21 mouse cellular contexts compared by ENCODE assay signal in genomic region chr4:106246695-106247094, GRCm38 (mm10).
DNase-seq lines count a peak whose midpoint lies in the region; ATAC-seq and TF ChIP-seq lines count a peak whose summit lies in the region.
"Had no signal": no experiment of that assay in that cellular context is flagged by ENCODE, and none has a peak within 500 bp of the region (broad histone marks: within the 10 kb centered on the region; RNA-seq: fewer than 3 reads in every experiment).

No protein-coding gene starts in this region.

- H3K36me3 ChIP-seq in liver, adult 2 months (ENCODE audit: control insufficient read depth, insufficient read depth, low read length): no peaks in the 10 kb centered on the region
- H3K36me3 ChIP-seq in liver, embryonic 11.5 days (ENCODE audit: control insufficient read depth, insufficient read depth, low read length): no peaks in the 10 kb centered on the region
- H3K36me3 ChIP-seq in E14TG2a.4 (ENCODE audit: insufficient read depth, low read length): no peaks in the 10 kb centered on the region
- no peaks in the 10 kb centered on the region for H3K36me3 ChIP-seq in liver, embryonic 14.5 days (replicated peaks; ENCODE audit: control insufficient read depth, insufficient read depth, low read depth)
- H3K36me3 ChIP-seq: limb, embryonic 15.5 days; neural tube, embryonic 12.5 days had no signal

- peaks cover 8% of the 10 kb centered on the region for H3K4me1 ChIP-seq in liver, adult 2 months (ENCODE audit: control insufficient read depth, insufficient read depth, low read length)
- peaks cover 10% of the 10 kb centered on the region for H3K4me1 ChIP-seq in liver, embryonic 11.5 days (replicated peaks; ENCODE audit: control insufficient read depth, insufficient read depth, low read length)
- H3K4me1 ChIP-seq in E14TG2a.4 (replicated peaks; ENCODE audit: low read depth, low read length): peaks cover 15% of the 10 kb centered on the region
- peaks cover 38 to 39% of the 10 kb centered on the region in 2 experiments for H3K4me1 ChIP-seq in liver, embryonic 14.5 days (replicated peaks; ENCODE audit: control insufficient read depth in 2 of 2, insufficient read depth in 2 of 2, low read length in 1 of 2)
- H3K4me1 ChIP-seq: limb, embryonic 15.5 days; neural tube, embryonic 12.5 days had no signal

- H3K9ac ChIP-seq in liver, adult 2 months (ENCODE audit: low read depth, low read length): no peak overlapping the region
- no peak overlapping the region for H3K9ac ChIP-seq in liver, embryonic 11.5 days (ENCODE audit: low read depth, low read length)
- H3K9ac ChIP-seq in liver, embryonic 14.5 days (replicated peaks): no peak overlapping the region
- H3K9ac ChIP-seq: hindbrain, embryonic 14.5 days; limb, embryonic 15.5 days; neural tube, embryonic 12.5 days had no signal

- ATAC-seq in liver, embryonic 11.5 days (replicated peaks; ENCODE audit: low FRiP score): no peak
- ATAC-seq in liver, embryonic 14.5 days (ENCODE audit: insufficient read depth): no peak
- ATAC-seq: activated CD4-positive, CD25-positive, alpha-beta regulatory T cell, adult 4 months; forebrain, embryonic 16.5 days had no signal

- TF ChIP-seq POLR2A in liver, adult 2 months (IDR thresholded peaks at IDR 0.05; ENCODE audit: extremely low read depth, insufficient read depth, low read length): no peak

- no peak overlapping the region for H3K4me3 ChIP-seq in liver, adult 2 months (ENCODE audit: insufficient read depth, low read depth, low read length)
- H3K4me3 ChIP-seq in liver, embryonic 11.5 days (ENCODE audit: low read depth, low read length): no peak overlapping the region
- H3K4me3 ChIP-seq in E14TG2a.4 (replicated peaks; ENCODE audit: low read length): no peak overlapping the region
- H3K4me3 ChIP-seq in liver, embryonic 14.5 days (ENCODE audit: insufficient read depth in 1 of 2, low read depth in 2 of 2, low read length in 2 of 2): no peak overlapping the region
- H3K4me3 ChIP-seq: erythroblast, embryonic 14.5 days; limb, embryonic 15.5 days; neural tube, embryonic 12.5 days had no signal

- H3K79me2 ChIP-seq in liver, adult 2 months (ENCODE audit: control insufficient read depth, insufficient read depth, low read length): no peaks in the 10 kb centered on the region

- WGBS in liver, adult 2 months: 81% methylated on average over 2 of the region's 2 CpGs
- WGBS in liver, embryonic 11.5 days: 81% methylated on average over 2 of the region's 2 CpGs
- WGBS in liver, embryonic 14.5 days (ENCODE audit: insufficient replicate concordance): 80% methylated on average over 2 of the region's 2 CpGs

- 0 out of 2 replicates have a peak, but pooled peaks cover 2% of the 10 kb centered on the region for H3K9me3 ChIP-seq in liver, embryonic 11.5 days (ENCODE audit: control insufficient read depth, low read length)
- H3K9me3 ChIP-seq in E14TG2a.4 (ENCODE audit: low read length): no peaks in the 10 kb centered on the region
- peaks cover 4% of the 10 kb centered on the region; the same call in 1 of the 2 replicates for H3K9me3 ChIP-seq in liver, embryonic 14.5 days (ENCODE audit: control insufficient read depth, low read length)
- H3K9me3 ChIP-seq: limb, embryonic 15.5 days; neural tube, embryonic 12.5 days had no signal

- peak; percentile 7 for DNase-seq in heart, adult 11 months
- no peak for DNase-seq in heart, adult 18-20 months
- no peak for DNase-seq in liver, adult 2 months (ENCODE audit: extremely low read depth, low read depth, low spot score)
- DNase-seq in liver, embryonic 11.5 days (ENCODE audit: low spot score): no peak
- no peak for DNase-seq in liver, embryonic 14.5 days (ENCODE audit: low read depth in 3 of 3, low spot score in 3 of 3)
- no peak for DNase-seq in cerebellum, adult 18-20 months
- no peak for DNase-seq in frontal cortex, postnatal 14 days (ENCODE audit: low spot score in 2 of 2)
- DNase-seq: adrenal gland, postnatal 25 days; cerebellum, adult 8-10 months; heart, postnatal 14 days; kidney, adult 18-20 months; kidney, postnatal 36 days; right cerebral cortex, postnatal 25 days had no signal

- no peak overlapping the region for H3K4me2 ChIP-seq in liver, embryonic 11.5 days
- no peak overlapping the region for H3K4me2 ChIP-seq in liver, embryonic 14.5 days (ENCODE audit: low read depth)
- H3K4me2 ChIP-seq: heart, embryonic 11.5 days; hindbrain, embryonic 14.5 days; limb, embryonic 15.5 days; neural tube, embryonic 12.5 days had no signal

- H3K27ac ChIP-seq in liver, adult 2 months (replicated peaks; ENCODE audit: insufficient read depth, low read depth, low read length): no peak overlapping the region
- H3K27ac ChIP-seq in liver, embryonic 11.5 days (ENCODE audit: low read depth, low read length): no peak overlapping the region
- H3K27ac ChIP-seq in liver, embryonic 14.5 days: no peak overlapping the region
- H3K27ac ChIP-seq: hindbrain, embryonic 14.5 days; limb, embryonic 15.5 days; neural tube, embryonic 12.5 days had no signal

- peak; percentile 2; the same call in 1 of the 2 replicates for TF ChIP-seq CTCF in liver, adult 2 months (IDR thresholded peaks at IDR 0.05; ENCODE audit: low read depth, low read length)
- TF ChIP-seq CTCF in E14TG2a.4 (conservative IDR thresholded peaks at IDR 0.05; ENCODE audit: low read length): peak; percentile 36
- peak; percentile 51 for TF ChIP-seq CTCF in liver, embryonic 14.5 days (IDR thresholded peaks at IDR 0.05; ENCODE audit: low read depth)

- no peak for TF ChIP-seq EP300 in liver, embryonic 14.5 days (IDR thresholded peaks at IDR 0.05; ENCODE audit: low read depth)

- no peaks in the 10 kb centered on the region for H3K27me3 ChIP-seq in liver, adult 2 months (ENCODE audit: control insufficient read depth, insufficient read depth, low read length)
- no peaks in the 10 kb centered on the region for H3K27me3 ChIP-seq in liver, embryonic 11.5 days (replicated peaks; ENCODE audit: control insufficient read depth, insufficient read depth, low read length)
- no peaks in the 10 kb centered on the region for H3K27me3 ChIP-seq in E14TG2a.4 (ENCODE audit: insufficient read depth, low read length)
- no peaks in the 10 kb centered on the region for H3K27me3 ChIP-seq in liver, embryonic 14.5 days (ENCODE audit: control insufficient read depth, insufficient read depth, low read length)
- H3K27me3 ChIP-seq: limb, embryonic 15.5 days; neural tube, embryonic 12.5 days had no signal
